Mouse (Mus musculus): ENCODE measurements around the gene Rtl10.
"Not testable (repeated sequence)": the region's sequence is repeated elsewhere in the genome, so short reads cannot be mapped to it uniquely, and the experiment has no call there.

Gene Rtl10

GRCm38 (mm10) chr16:18483839-18484238, 14.9 kb upstream of the Rtl10 start:
- DNase-seq (ENCODE audit: low spot score in 2 of 2): no peak

GRCm38 (mm10) chr16:18484386-18484785, 14.3 kb upstream of the Rtl10 start:
- no peak for DNase-seq (ENCODE audit: low spot score in 2 of 2)

- no peak for DNase-seq (ENCODE audit: low spot score in 2 of 2)
Measured at GRCm38 (mm10) chr16:18484794-18485435, 13.8 kb upstream of the Rtl10 start.

- no peak for DNase-seq (ENCODE audit: low spot score in 2 of 2)
Measured at GRCm38 (mm10) chr16:18486126-18486525, 12.6 kb upstream of the Rtl10 start.

- no peak for DNase-seq (ENCODE audit: low spot score in 2 of 2)
Measured at GRCm38 (mm10) chr16:18490281-18490680, 8.4 kb upstream of the Rtl10 start.

- no peak for DNase-seq (ENCODE audit: low spot score in 2 of 2)
Measured at GRCm38 (mm10) chr16:18490894-18491293, 7.8 kb upstream of the Rtl10 start.

GRCm38 (mm10) chr16:18497865-18498515, 711 bp upstream of the Rtl10 start:
- DNase-seq (ENCODE audit: low spot score in 2 of 2): peak; percentile 13 to 37

- DNase-seq (ENCODE audit: low spot score in 2 of 2): peak; percentile 16 to 27
Measured at GRCm38 (mm10) chr16:18498996-18499395, 295 bp downstream of the Rtl10 start.

- no peak for DNase-seq (ENCODE audit: low spot score in 2 of 2)
Measured at GRCm38 (mm10) chr16:18501531-18501930, 2.8 kb downstream of the Rtl10 start.

- no peak for DNase-seq (ENCODE audit: low spot score in 2 of 2)
Measured at GRCm38 (mm10) chr16:18503566-18504342, 5.1 kb downstream of the Rtl10 start.

GRCm38 (mm10) chr16:18506524-18507199, 8.0 kb downstream of the Rtl10 start:
- DNase-seq (ENCODE audit: low spot score in 2 of 2): no peak

GRCm38 (mm10) chr16:18507200-18507549, 8.5 kb downstream of the Rtl10 start:
- no peak for DNase-seq (ENCODE audit: low spot score in 2 of 2)

GRCm38 (mm10) chr16:18511741-18512140, 13.0 kb downstream of the Rtl10 start:
- no peak for DNase-seq (ENCODE audit: low spot score in 2 of 2)

GRCm38 (mm10) chr16:18513508-18513907, 14.8 kb downstream of the Rtl10 start:
- no peak for DNase-seq (ENCODE audit: low spot score in 2 of 2)

- no peak for DNase-seq (ENCODE audit: low spot score in 2 of 2)
Measured at GRCm38 (mm10) chr16:18518091-18518490, 19.4 kb downstream of the Rtl10 start.

GRCm38 (mm10) chr16:18523563-18524245, 25.0 kb downstream of the Rtl10 start:
- DNase-seq (ENCODE audit: low spot score in 2 of 2): no peak

- DNase-seq (ENCODE audit: low spot score in 2 of 2): no peak
Measured at GRCm38 (mm10) chr16:18528656-18529055, 30.0 kb downstream of the Rtl10 start.

GRCm38 (mm10) chr16:18533061-18533460, 34.4 kb downstream of the Rtl10 start:
- not testable (repeated sequence) for DNase-seq (ENCODE audit: low spot score in 2 of 2)

GRCm38 (mm10) chr16:18537407-18537990, 38.8 kb downstream of the Rtl10 start:
- peak in 1 of 2 experiments; percentile 53 for DNase-seq (ENCODE audit: low spot score in 2 of 2)

GRCm38 (mm10) chr16:18539281-18539680, 40.6 kb downstream of the Rtl10 start:
- DNase-seq (ENCODE audit: low spot score in 2 of 2): no peak

GRCm38 (mm10) chr16:18543151-18543829, 44.6 kb downstream of the Rtl10 start:
- no peak for DNase-seq (ENCODE audit: low spot score in 2 of 2)

Measured in urinary bladder, postnatal 36 days (tissue).